Mouse (Mus musculus): ENCODE data around the gene P4ha2.

- no peak for TF ChIP-seq CTCF (IDR thresholded peaks at IDR 0.05; ENCODE audit: low read depth, low read length)
- no peak for TF ChIP-seq POLR2A (IDR thresholded peaks at IDR 0.05; ENCODE audit: extremely low read depth, insufficient read depth, low read length)
Observed at GRCm38 (mm10) chr11:54064412-54064978, 35.4 kb upstream of the P4ha2 start.
